Mouse (Mus musculus): ENCODE measurements around the gene Lrrc15. TPM values are rescaled to one million over a fixed set of nuclear protein-coding genes. Genes with fewer than 3 reads are reported as not detected.

Gene Lrrc15
- polyA plus RNA-seq, 1 experiment from 2014 or later, result 0.90 TPM

- peak; percentile 89 for ATAC-seq (ENCODE audit: insufficient number of reproducible peaks, insufficient read depth, low FRiP score, low TSS enrichment, low read depth)
- no peaks in the 10 kb centered on the region for H3K9me3 ChIP-seq
- under 1% methylated on average over 33 of the region's 33 CpGs for WGBS
- peaks cover 34% of the 10 kb centered on the region for H3K27me3 ChIP-seq
- peak overlapping the region; percentile 29 for H3K4me3 ChIP-seq (replicated peaks)
- no peaks in the 10 kb centered on the region for H3K36me3 ChIP-seq
- H3K4me1 ChIP-seq (replicated peaks), result peaks cover 56% of the 10 kb centered on the region
- H3K4me2 ChIP-seq, result peak overlapping the region; percentile 56
- H3K9ac ChIP-seq (replicated peaks), result peak overlapping the region; percentile 46; the same call in 1 of the 2 replicates
- peak overlapping the region; percentile 87 for H3K27ac ChIP-seq
Observed at GRCm38 (mm10) chr16:30236091-30236699, 46.9 kb downstream of the Lrrc15 start.

DNA sequence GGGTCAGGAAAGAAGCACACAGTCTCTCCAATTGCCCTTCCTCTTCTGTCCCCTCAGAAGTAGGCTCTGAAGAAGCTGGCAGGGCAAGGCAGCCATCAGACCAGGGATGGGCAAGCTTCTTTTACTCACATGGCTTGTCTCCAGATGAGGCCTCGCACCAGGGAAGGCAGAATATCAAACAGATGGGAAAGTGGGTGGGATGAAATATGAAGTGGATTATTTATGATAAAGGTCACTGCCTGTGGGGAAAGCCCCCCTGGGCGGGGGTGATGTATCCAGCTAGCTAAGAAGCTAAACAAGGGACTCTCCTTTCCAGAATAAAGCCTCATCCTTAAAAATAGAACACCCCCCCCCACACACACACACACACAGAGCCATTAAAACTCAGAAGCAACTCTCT lies 47.5 kb downstream of the Lrrc15 start:
- peaks cover 56% of the 10 kb centered on the region for H3K4me1 ChIP-seq (replicated peaks)
- no peaks in the 10 kb centered on the region for H3K36me3 ChIP-seq
- peak overlapping the region; percentile 56 for H3K4me2 ChIP-seq
- no peaks in the 10 kb centered on the region for H3K9me3 ChIP-seq
- H3K4me3 ChIP-seq (replicated peaks), result no peak overlapping the region
- peaks cover 34% of the 10 kb centered on the region for H3K27me3 ChIP-seq
- no peak overlapping the region for H3K9ac ChIP-seq (replicated peaks)
- peak overlapping the region; percentile 87 for H3K27ac ChIP-seq
- 35% methylated on average over 2 of the region's 2 CpGs for WGBS
- no peak for ATAC-seq (ENCODE audit: insufficient number of reproducible peaks, insufficient read depth, low FRiP score, low TSS enrichment, low read depth)

GRCm38 (mm10) chr16:30234636-30235546 lies 48.2 kb downstream of the Lrrc15 start:
- ATAC-seq (ENCODE audit: insufficient number of reproducible peaks, insufficient read depth, low FRiP score, low TSS enrichment, low read depth), result no peak
- Histone ChIP-seq H3K27me3 (peaks cover 34% of the 10 kb centered on the region), H3K4me1 (replicated peaks) (peaks cover 56% of the 10 kb centered on the region), H3K4me3 (replicated peaks) (no peak overlapping the region), H3K36me3 (no peaks in the 10 kb centered on the region), H3K9me3 (no peaks in the 10 kb centered on the region), H3K27ac (no peak overlapping the region), H3K4me2 (no peak overlapping the region), H3K9ac (replicated peaks) (no peak overlapping the region)
- WGBS, result 36% methylated on average over 12 of the region's 12 CpGs

GRCm38 (mm10) chr16:30234077-30234476 lies 49.0 kb downstream of the Lrrc15 start:
- Histone ChIP-seq H3K27ac (no peak overlapping the region), H3K4me2 (no peak overlapping the region), H3K27me3 (peaks cover 32% of the 10 kb centered on the region), H3K9ac (replicated peaks) (no peak overlapping the region), H3K4me1 (replicated peaks) (peaks cover 56% of the 10 kb centered on the region), H3K9me3 (no peaks in the 10 kb centered on the region), H3K4me3 (replicated peaks) (no peak overlapping the region), H3K36me3 (no peaks in the 10 kb centered on the region)
- WGBS, result 31% methylated on average over 8 of the region's 8 CpGs
- ATAC-seq (ENCODE audit: insufficient number of reproducible peaks, insufficient read depth, low FRiP score, low TSS enrichment, low read depth), result no peak

GRCm38 (mm10) chr16:30231882-30232604 lies 51.0 kb downstream of the Lrrc15 start:
- Histone ChIP-seq H3K27me3 (peaks cover 14% of the 10 kb centered on the region), H3K4me1 (replicated peaks) (peaks cover 64% of the 10 kb centered on the region), H3K27ac (peak overlapping the region; percentile 82), H3K9me3 (no peaks in the 10 kb centered on the region), H3K4me3 (replicated peaks) (no peak overlapping the region), H3K9ac (replicated peaks) (no peak overlapping the region; the same call in 1 of the 2 replicates), H3K36me3 (no peaks in the 10 kb centered on the region), H3K4me2 (peak overlapping the region; percentile 24)
- WGBS, result 14% methylated on average over 13 of the region's 13 CpGs
- ATAC-seq (ENCODE audit: insufficient number of reproducible peaks, insufficient read depth, low FRiP score, low TSS enrichment, low read depth), result peak; percentile 27; the same call in 1 of the 2 replicates

- Histone ChIP-seq H3K4me2 (no peak overlapping the region), H3K27me3 (no peaks in the 10 kb centered on the region; the same call in 1 of the 2 replicates), H3K27ac (no peak overlapping the region), H3K36me3 (no peaks in the 10 kb centered on the region), H3K4me1 (replicated peaks) (peaks cover 22% of the 10 kb centered on the region), H3K9me3 (no peaks in the 10 kb centered on the region), H3K4me3 (replicated peaks) (no peak overlapping the region), H3K9ac (replicated peaks) (no peak overlapping the region)
- ATAC-seq (ENCODE audit: insufficient number of reproducible peaks, insufficient read depth, low FRiP score, low TSS enrichment, low read depth), result no peak; the same call in 1 of the 2 replicates
- WGBS, result 61% methylated on average over 7 of the region's 7 CpGs
Observed at GRCm38 (mm10) chr16:30227352-30227751, 55.7 kb downstream of the Lrrc15 start.

GRCm38 (mm10) chr16:30221161-30221782 lies 61.8 kb downstream of the Lrrc15 start:
- no peaks in the 10 kb centered on the region for H3K36me3 ChIP-seq
- H3K27ac ChIP-seq, result no peak overlapping the region
- H3K27me3 ChIP-seq, result peaks cover 4% of the 10 kb centered on the region
- H3K9me3 ChIP-seq, result no peaks in the 10 kb centered on the region
- no peak overlapping the region for H3K4me2 ChIP-seq
- 63% methylated on average over 13 of the region's 13 CpGs for WGBS
- no peak overlapping the region for H3K4me3 ChIP-seq (replicated peaks)
- ATAC-seq (ENCODE audit: insufficient number of reproducible peaks, insufficient read depth, low FRiP score, low TSS enrichment, low read depth), result no peak
- no peak overlapping the region for H3K9ac ChIP-seq (replicated peaks)
- H3K4me1 ChIP-seq (replicated peaks), result peaks cover 10% of the 10 kb centered on the region

Other genes with a start within 250 kb of the Lrrc15 start
- gene Hes1, start 218.9 kb downstream of the Lrrc15 start, polyA plus RNA-seq (2016; fragmentation: Nextera tagmentation; extraction: Ambion mirVana), result 74.9 and 76.9 TPM in 2 replicates
- not detected in 2 replicates for gene Cpn2, start 15.8 kb downstream of the Lrrc15 start, polyA plus RNA-seq (2016; fragmentation: Nextera tagmentation; extraction: Ambion mirVana)
- 1.7 and 2.1 TPM in 2 replicates for gene Gp5, start 27.5 kb upstream of the Lrrc15 start, polyA plus RNA-seq (2016; fragmentation: Nextera tagmentation; extraction: Ambion mirVana)
- 13.2 and 14.4 TPM in 2 replicates for gene Atp13a3, start 122.7 kb upstream of the Lrrc15 start, polyA plus RNA-seq (2016; fragmentation: Nextera tagmentation; extraction: Ambion mirVana)